Mouse (Mus musculus): ENCODE results near the gene Chek2. TPM values are rescaled to one million over a fixed set of nuclear protein-coding genes. Genes with fewer than 3 reads are reported as not detected.
A peak's percentile ranks its signal among the peaks of the same experiment; 100 is the strongest.

Gene Chek2
- total RNA-seq, 1 experiment: 43.4 TPM

DNA sequence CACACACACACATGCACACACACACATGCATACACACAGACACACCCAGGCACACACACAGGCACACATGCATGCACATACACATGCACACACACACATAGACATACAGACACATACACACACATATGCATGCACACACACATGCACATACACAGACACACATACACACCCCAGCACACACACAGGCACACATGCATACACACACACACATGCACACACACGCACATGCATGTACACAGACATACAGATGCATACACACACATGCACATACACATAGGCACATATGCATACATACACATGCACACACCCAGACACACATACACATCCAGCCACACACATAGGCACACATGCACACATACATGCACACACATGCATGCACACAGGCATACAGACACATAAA is 66.9 kb downstream of the Chek2 start:
- Histone ChIP-seq H3K9ac (ENCODE audit: insufficient read depth, low read depth, low read length, poor library complexity, severe bottlenecking) (no peak overlapping the region), H3K9me3 (ENCODE audit: control insufficient read depth, insufficient read depth, low read depth, low read length) (no peaks in the 10 kb centered on the region), H3K4me3 (ENCODE audit: insufficient read depth in 1 of 2, low read depth in 1 of 2, low read length in 2 of 2, poor library complexity in 1 of 2, severe bottlenecking in 1 of 2) (no peak overlapping the region), H3K36me3 (ENCODE audit: control insufficient read depth, insufficient read depth, low read length, poor library complexity, severe bottlenecking) (no peaks in the 10 kb centered on the region), H3K27ac (ENCODE audit: insufficient read depth, low read depth, low read length, poor library complexity, severe bottlenecking) (no peak overlapping the region), H3K4me1 (ENCODE audit: control insufficient read depth in 2 of 2, insufficient read depth in 2 of 2, low read length in 2 of 2, poor library complexity in 1 of 2) (no peaks in the 10 kb centered on the region)
- no peak for DNase-seq (ENCODE audit: low read depth, low spot score)
- in situ Hi-C loops (cut with MboI; ENCODE audit: low sequenced_read_pairs in 2 of 2, unreplicated experiment in 2 of 2): no loop called here
- no peak for TF ChIP-seq ZNF384 (IDR thresholded peaks at IDR 0.05; ENCODE audit: low read depth, low read length)

DNA sequence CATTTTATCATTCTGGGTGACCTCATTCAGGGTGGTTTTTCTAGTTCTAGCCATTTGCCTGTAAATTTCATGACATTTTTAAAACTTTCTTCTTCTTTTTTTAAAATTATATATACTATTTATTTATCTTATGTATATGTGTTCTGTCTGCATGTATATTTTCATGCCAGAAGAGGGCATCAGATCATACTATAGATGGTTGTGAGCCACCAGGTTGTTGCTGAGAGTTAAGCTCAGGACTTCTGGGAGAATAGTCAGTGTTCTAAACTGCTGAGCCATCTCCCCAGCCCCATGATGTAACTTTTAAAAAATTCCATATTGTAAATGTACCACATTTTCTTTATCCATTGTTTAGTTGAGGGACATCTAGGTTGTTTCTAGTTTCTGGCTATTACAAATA is 69.1 kb downstream of the Chek2 start:
- Histone ChIP-seq H3K36me3 (ENCODE audit: control insufficient read depth, insufficient read depth, low read length, poor library complexity, severe bottlenecking) (no peaks in the 10 kb centered on the region), H3K9ac (ENCODE audit: insufficient read depth, low read depth, low read length, poor library complexity, severe bottlenecking) (no peak overlapping the region), H3K4me1 (ENCODE audit: control insufficient read depth in 2 of 2, insufficient read depth in 2 of 2, low read length in 2 of 2, poor library complexity in 1 of 2) (no peaks in the 10 kb centered on the region), H3K4me3 (ENCODE audit: insufficient read depth in 1 of 2, low read depth in 1 of 2, low read length in 2 of 2, poor library complexity in 1 of 2, severe bottlenecking in 1 of 2) (no peak overlapping the region), H3K27ac (ENCODE audit: insufficient read depth, low read depth, low read length, poor library complexity, severe bottlenecking) (no peak overlapping the region), H3K9me3 (ENCODE audit: control insufficient read depth, insufficient read depth, low read depth, low read length) (no peaks in the 10 kb centered on the region)
- DNase-seq (ENCODE audit: low read depth, low spot score): no peak
- TF ChIP-seq HCFC1 (IDR thresholded peaks at IDR 0.05; ENCODE audit: borderline replicate concordance, insufficient read depth, low read length) (no peak), ZC3H11A (IDR thresholded peaks at IDR 0.05; ENCODE audit: borderline replicate concordance, low read depth, low read length) (no peak), MAFK (IDR thresholded peaks at IDR 0.05; ENCODE audit: insufficient read depth, low read depth, low read length) (no peak), CHD2 (IDR thresholded peaks at IDR 0.05; ENCODE audit: low read depth, low read length) (no peak), ZNF384 (IDR thresholded peaks at IDR 0.05; ENCODE audit: low read depth, low read length) (no peak)
- in situ Hi-C loops (cut with MboI; ENCODE audit: low sequenced_read_pairs in 2 of 2, unreplicated experiment in 2 of 2): no loop called here

DNA sequence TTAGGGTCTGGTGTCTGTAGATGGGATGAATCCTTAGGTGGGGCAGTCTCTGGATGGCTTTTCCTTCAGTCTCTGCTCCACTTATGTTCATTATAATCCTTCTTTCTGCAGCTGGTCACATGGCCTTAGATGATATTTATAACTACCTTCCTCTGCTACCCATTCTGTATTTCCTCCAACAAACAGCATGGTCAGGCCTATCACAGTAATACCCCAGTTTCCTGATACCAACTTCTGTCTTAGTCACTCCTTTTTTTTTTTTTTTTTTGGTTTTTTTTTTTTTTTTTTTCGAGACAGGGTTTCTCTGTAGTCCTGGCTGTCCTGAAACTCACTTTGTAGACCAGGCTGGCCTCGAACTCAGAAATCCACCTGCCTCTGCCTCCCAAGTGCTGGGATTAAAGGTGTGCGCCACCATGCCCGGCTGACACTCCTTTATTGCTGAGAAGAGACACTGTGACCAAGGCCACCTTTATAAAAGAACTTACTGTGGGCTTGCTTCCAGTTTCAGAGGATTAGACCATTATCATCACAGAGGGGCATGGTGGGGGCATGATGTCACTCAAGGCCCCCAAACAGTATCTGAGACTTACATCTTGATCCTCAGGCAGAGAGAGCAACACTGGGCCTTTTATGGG is 70.3 kb downstream of the Chek2 start:
- no peak overlapping the region for H3K27ac ChIP-seq (ENCODE audit: insufficient read depth, low read depth, low read length, poor library complexity, severe bottlenecking)
- H3K36me3 ChIP-seq (ENCODE audit: control insufficient read depth, insufficient read depth, low read length, poor library complexity, severe bottlenecking): no peaks in the 10 kb centered on the region
- in situ Hi-C loops (cut with MboI; ENCODE audit: low sequenced_read_pairs in 2 of 2, unreplicated experiment in 2 of 2): no loop called here
- TF ChIP-seq ZC3H11A (IDR thresholded peaks at IDR 0.05; ENCODE audit: borderline replicate concordance, low read depth, low read length) (no peak), ZNF384 (IDR thresholded peaks at IDR 0.05; ENCODE audit: low read depth, low read length) (0 out of 2 replicates have a peak, but pooled peaks have one; percentile 27)
- DNase-seq (ENCODE audit: low read depth, low spot score): no peak
- H3K4me1 ChIP-seq (ENCODE audit: control insufficient read depth in 2 of 2, insufficient read depth in 2 of 2, low read length in 2 of 2, poor library complexity in 1 of 2): no peaks in the 10 kb centered on the region
- H3K9me3 ChIP-seq (ENCODE audit: control insufficient read depth, insufficient read depth, low read depth, low read length): no peaks in the 10 kb centered on the region
- H3K9ac ChIP-seq (ENCODE audit: insufficient read depth, low read depth, low read length, poor library complexity, severe bottlenecking): no peak overlapping the region
- H3K4me3 ChIP-seq (ENCODE audit: insufficient read depth in 1 of 2, low read depth in 1 of 2, low read length in 2 of 2, poor library complexity in 1 of 2, severe bottlenecking in 1 of 2): no peak overlapping the region

DNA sequence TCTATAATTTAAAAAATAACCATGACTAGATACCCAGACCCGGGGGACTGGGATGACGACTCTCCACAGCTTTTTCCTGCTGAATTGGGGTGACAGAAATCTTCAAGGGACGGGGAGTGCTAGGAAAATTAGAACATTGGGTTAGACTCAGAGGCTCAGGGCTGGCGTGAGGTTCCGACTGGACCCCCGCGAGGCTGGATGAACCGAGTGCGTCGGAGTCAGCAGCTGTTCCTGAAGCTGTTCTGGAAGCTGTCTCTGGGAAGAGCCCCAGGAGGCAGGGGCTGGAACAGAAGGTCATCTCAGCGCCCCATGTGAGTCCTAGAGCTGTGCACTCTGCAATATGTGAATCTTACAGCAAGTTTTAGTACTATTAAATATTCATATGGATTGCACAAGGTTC is 75.1 kb downstream of the Chek2 start:
- H3K4me1 ChIP-seq (ENCODE audit: control insufficient read depth in 2 of 2, insufficient read depth in 2 of 2, low read length in 2 of 2, poor library complexity in 1 of 2): no peaks in the 10 kb centered on the region
- H3K27ac ChIP-seq (ENCODE audit: insufficient read depth, low read depth, low read length, poor library complexity, severe bottlenecking): no peak overlapping the region
- in situ Hi-C loops (cut with MboI; ENCODE audit: low sequenced_read_pairs in 2 of 2, unreplicated experiment in 2 of 2): no loop called here
- no peak overlapping the region for H3K9ac ChIP-seq (ENCODE audit: insufficient read depth, low read depth, low read length, poor library complexity, severe bottlenecking)
- no peak for DNase-seq (ENCODE audit: low read depth, low spot score)
- no peaks in the 10 kb centered on the region for H3K36me3 ChIP-seq (ENCODE audit: control insufficient read depth, insufficient read depth, low read length, poor library complexity, severe bottlenecking)
- TF ChIP-seq ZC3H11A (IDR thresholded peaks at IDR 0.05; ENCODE audit: borderline replicate concordance, low read depth, low read length) (no peak), ZNF384 (IDR thresholded peaks at IDR 0.05; ENCODE audit: low read depth, low read length) (no peak), HCFC1 (IDR thresholded peaks at IDR 0.05; ENCODE audit: borderline replicate concordance, insufficient read depth, low read length) (no peak), CHD2 (IDR thresholded peaks at IDR 0.05; ENCODE audit: low read depth, low read length) (no peak), MAFK (IDR thresholded peaks at IDR 0.05; ENCODE audit: insufficient read depth, low read depth, low read length) (no peak)
- H3K4me3 ChIP-seq (ENCODE audit: insufficient read depth in 1 of 2, low read depth in 1 of 2, low read length in 2 of 2, poor library complexity in 1 of 2, severe bottlenecking in 1 of 2): no peak overlapping the region
- H3K9me3 ChIP-seq (ENCODE audit: control insufficient read depth, insufficient read depth, low read depth, low read length): no peaks in the 10 kb centered on the region

DNA sequence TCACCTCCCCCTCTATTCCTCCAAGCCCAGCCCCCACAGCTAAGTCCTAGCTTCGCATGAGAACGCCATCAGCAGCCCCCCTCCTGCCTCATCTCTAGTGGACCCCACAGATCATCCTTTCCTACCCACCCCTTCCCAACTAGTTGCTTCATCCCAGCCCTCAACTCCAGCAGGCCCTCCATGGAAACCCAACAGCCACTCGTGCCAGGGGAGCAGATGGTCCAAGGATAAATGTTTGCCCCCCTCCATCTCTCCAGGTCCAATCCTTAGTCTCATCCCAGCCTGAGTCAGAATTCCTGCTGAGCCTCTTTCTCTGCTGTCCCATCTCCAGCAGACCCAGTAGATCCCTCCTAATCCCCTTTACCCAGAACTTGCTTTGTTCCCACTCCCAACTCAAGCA is 76.5 kb downstream of the Chek2 start:
- Histone ChIP-seq H3K36me3 (ENCODE audit: control insufficient read depth, insufficient read depth, low read length, poor library complexity, severe bottlenecking) (no peaks in the 10 kb centered on the region), H3K27ac (ENCODE audit: insufficient read depth, low read depth, low read length, poor library complexity, severe bottlenecking) (no peak overlapping the region), H3K4me1 (ENCODE audit: control insufficient read depth in 2 of 2, insufficient read depth in 2 of 2, low read length in 2 of 2, poor library complexity in 1 of 2) (no peaks in the 10 kb centered on the region), H3K9ac (ENCODE audit: insufficient read depth, low read depth, low read length, poor library complexity, severe bottlenecking) (no peak overlapping the region), H3K4me3 (ENCODE audit: insufficient read depth in 1 of 2, low read depth in 1 of 2, low read length in 2 of 2, poor library complexity in 1 of 2, severe bottlenecking in 1 of 2) (no peak overlapping the region), H3K9me3 (ENCODE audit: control insufficient read depth, insufficient read depth, low read depth, low read length) (no peaks in the 10 kb centered on the region)
- TF ChIP-seq ZC3H11A (IDR thresholded peaks at IDR 0.05; ENCODE audit: borderline replicate concordance, low read depth, low read length) (no peak), HCFC1 (IDR thresholded peaks at IDR 0.05; ENCODE audit: borderline replicate concordance, insufficient read depth, low read length) (no peak), MAFK (IDR thresholded peaks at IDR 0.05; ENCODE audit: insufficient read depth, low read depth, low read length) (no peak), ZNF384 (IDR thresholded peaks at IDR 0.05; ENCODE audit: low read depth, low read length) (no peak), CHD2 (IDR thresholded peaks at IDR 0.05; ENCODE audit: low read depth, low read length) (no peak)
- in situ Hi-C loops (cut with MboI; ENCODE audit: low sequenced_read_pairs in 2 of 2, unreplicated experiment in 2 of 2): no loop called here
- no peak for DNase-seq (ENCODE audit: low read depth, low spot score)
